Mouse (Mus musculus): ENCODE data around the gene Hist1h4d. TPM values are rescaled to one million over a fixed set of nuclear protein-coding genes. Genes with fewer than 3 reads are reported as not detected.
"Not testable (repeated sequence)": the region's sequence is repeated elsewhere in the genome, so short reads cannot be mapped to it uniquely, and the experiment has no call there.

Gene Hist1h4d
- polyA plus RNA-seq, 2 experiments = 8.6 to 152 TPM

DNA sequence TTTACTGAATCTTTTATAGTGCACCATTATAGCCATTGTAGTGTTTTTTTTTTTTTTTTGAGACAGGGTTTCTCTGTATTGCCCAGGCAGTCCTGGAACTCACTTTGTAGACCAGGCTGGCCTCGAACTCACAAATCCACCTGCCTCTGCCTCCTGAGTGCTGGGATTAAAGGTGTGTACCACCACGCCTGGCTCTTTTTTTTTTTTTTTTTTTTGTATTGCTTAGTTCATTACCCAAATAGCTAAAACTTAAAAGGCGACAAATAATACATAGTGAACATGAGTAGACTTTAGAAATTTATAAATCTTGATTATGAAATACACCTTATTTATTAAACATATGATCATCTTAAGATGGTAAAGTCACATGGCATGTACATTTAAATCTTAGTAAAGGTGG is 39.9 kb upstream of the Hist1h4d start:
- Histone ChIP-seq H3K27me3 (ENCODE audit: control insufficient read depth, insufficient read depth, low read length) (no peaks in the 10 kb centered on the region), H3K9me3 (ENCODE audit: control insufficient read depth, low read length) (no peaks in the 10 kb centered on the region), H3K27ac (peak overlapping the region; percentile 76), H3K36me3 (replicated peaks; ENCODE audit: control insufficient read depth, insufficient read depth, low read depth) (no peaks in the 10 kb centered on the region), H3K4me3 (ENCODE audit: insufficient read depth in 1 of 2, low read depth in 2 of 2, low read length in 2 of 2) (peak overlapping the region in 1 of 2 experiments; percentile 66; a peak in 3 of 4 replicates), H3K4me2 (ENCODE audit: low read depth) (peak overlapping the region; percentile 90), H3K9ac (replicated peaks) (peak overlapping the region; percentile 65), H3K4me1 (replicated peaks; ENCODE audit: control insufficient read depth in 2 of 2, insufficient read depth in 2 of 2, low read length in 1 of 2) (peaks cover 17 to 24% of the 10 kb centered on the region in 2 experiments)
- DNase-seq (ENCODE audit: low read depth in 3 of 3, low spot score in 3 of 3) = no peak
- TF ChIP-seq EP300 (IDR thresholded peaks at IDR 0.05; ENCODE audit: low read depth) = no peak
- TF ChIP-seq CTCF (IDR thresholded peaks at IDR 0.05; ENCODE audit: low read depth) = no peak
- no peak for ATAC-seq (ENCODE audit: insufficient read depth)
- 61% methylated on average over 3 of the region's 3 CpGs for WGBS (ENCODE audit: insufficient replicate concordance)

DNA sequence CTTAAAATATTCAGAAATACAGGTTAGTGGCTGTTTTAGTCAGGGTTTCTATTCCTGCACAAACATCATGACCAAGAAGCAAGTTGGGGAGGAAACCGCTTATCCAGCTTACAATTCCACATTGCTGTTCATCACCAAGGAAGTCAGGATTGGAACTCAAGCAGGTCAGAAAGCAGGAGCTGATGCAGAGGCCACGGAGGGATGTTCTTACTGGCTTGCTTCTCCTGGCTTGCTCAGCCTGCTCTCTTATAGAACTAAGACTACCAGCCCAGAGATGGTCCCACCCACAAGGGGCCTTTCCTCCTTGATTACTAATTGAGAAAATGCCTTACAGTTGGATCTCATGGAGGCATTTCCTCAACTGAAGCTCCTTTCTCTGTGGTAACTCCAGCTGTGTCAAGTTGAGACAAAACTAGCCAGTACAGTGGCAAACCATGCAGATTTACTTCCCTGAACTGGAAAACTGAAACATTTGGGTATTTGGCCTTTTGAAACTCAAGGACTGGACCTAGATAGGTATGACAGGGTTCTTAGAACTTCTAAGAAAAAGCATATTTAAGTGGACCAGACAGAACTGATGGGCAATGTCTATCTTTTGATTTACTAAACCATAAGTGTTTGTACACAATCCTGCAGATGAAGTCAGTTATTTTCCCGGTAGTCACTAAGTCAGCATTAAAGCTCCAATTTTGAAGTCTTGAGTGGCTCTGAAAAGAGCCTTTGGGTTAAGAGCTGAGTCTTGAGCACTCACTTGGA is 39.0 kb upstream of the Hist1h4d start:
- 4% methylated on average over 3 of the region's 3 CpGs for WGBS (ENCODE audit: insufficient replicate concordance)
- Histone ChIP-seq H3K9ac (replicated peaks) (peak overlapping the region; percentile 96), H3K4me2 (ENCODE audit: low read depth) (peak overlapping the region; percentile 90), H3K4me3 (ENCODE audit: insufficient read depth in 1 of 2, low read depth in 2 of 2, low read length in 2 of 2) (peak overlapping the region; percentile 66 to 75), H3K4me1 (replicated peaks; ENCODE audit: control insufficient read depth in 2 of 2, insufficient read depth in 2 of 2, low read length in 1 of 2) (peaks cover 9 to 18% of the 10 kb centered on the region in 2 experiments), H3K27ac (peak overlapping the region; percentile 99)
- H3K9me3 ChIP-seq (ENCODE audit: control insufficient read depth, low read length); DNase-seq (ENCODE audit: low read depth in 3 of 3, low spot score in 3 of 3); H3K27me3 ChIP-seq (ENCODE audit: control insufficient read depth, insufficient read depth, low read length); H3K36me3 ChIP-seq (replicated peaks; ENCODE audit: control insufficient read depth, insufficient read depth, low read depth): not testable (repeated sequence)
- 0 out of 2 replicates have a peak, but pooled peaks have one; percentile 1 for ATAC-seq (ENCODE audit: insufficient read depth)
- TF ChIP-seq EP300 (IDR thresholded peaks at IDR 0.05; ENCODE audit: low read depth) = peak; percentile 4; the same call in 1 of the 2 replicates

DNA sequence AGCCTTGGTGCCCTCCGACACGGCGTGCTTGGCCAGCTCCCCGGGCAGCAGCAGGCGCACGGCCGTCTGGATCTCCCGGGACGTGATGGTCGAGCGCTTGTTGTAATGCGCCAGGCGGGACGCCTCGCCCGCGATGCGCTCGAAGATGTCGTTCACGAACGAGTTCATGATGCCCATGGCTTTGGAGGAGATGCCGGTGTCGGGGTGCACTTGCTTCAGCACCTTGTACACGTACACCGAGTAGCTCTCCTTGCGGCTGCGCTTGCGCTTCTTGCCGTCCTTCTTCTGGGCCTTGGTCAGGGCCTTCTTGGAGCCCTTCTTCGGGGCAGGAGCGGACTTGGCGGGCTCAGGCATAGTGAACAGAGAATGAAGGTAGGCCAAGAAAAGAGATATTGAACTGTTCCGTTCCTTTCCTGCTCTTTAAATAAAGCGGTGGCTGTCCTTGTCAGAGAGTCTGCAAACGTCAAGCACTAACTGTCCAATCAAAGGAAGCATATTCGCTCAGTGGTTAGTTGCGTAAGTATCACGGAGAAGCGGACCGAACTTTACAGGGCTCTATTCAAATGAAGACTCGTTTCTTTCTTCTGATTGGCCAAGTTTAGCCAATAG is 38.3 kb upstream of the Hist1h4d start, which contains the start of gene Hist1h2bh:
Gene Hist1h2bh (minus strand): TSS at position 394 of the 609 bp plus-strand sequence.
- WGBS (ENCODE audit: insufficient replicate concordance) = under 1% methylated on average over 28 of the region's 42 CpGs

DNA sequence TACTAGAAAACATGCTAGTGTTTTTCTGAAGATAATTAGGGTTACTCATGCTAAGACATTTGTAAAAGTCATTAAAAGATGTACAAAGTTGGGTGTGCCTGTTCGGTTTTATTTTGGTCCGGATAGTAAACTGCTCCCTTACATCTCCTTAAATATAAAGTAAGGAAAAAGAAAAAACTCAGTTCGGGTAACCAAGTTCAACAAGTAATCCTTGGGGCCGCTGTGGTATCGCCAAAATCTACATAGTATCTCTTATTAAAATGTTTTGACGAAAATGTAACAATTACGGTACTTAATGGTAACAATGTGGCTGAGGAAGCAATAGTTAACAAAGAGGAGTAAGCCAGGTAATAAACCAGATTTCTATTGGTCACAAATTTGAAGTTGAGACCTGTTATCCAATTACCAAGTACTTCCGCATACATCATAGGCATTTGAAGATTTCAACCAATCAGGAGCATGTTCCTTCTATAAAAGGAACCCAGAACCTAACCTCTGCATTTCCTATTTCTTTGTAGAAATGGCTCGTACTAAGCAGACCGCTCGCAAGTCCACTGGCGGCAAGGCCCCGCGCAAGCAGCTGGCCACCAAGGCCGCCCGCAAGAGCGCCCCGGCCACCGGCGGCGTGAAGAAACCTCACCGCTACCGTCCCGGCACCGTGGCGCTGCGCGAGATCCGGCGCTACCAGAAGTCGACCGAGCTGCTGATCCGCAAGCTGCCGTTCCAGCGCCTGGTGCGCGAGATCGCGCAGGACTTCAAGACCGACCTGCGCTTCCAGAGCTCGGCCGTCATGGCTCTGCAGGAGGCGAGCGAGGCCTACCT is 37.2 kb upstream of the Hist1h4d start, which contains the start of gene Hist1h3f:
Gene Hist1h3f (plus strand): TSS at position 88 of the 822 bp plus-strand sequence.
- Histone ChIP-seq H3K36me3 (replicated peaks; ENCODE audit: control insufficient read depth, insufficient read depth, low read depth) (no peaks in the 10 kb centered on the region), H3K27me3 (ENCODE audit: control insufficient read depth, insufficient read depth, low read length) (no peaks in the 10 kb centered on the region), H3K4me1 (replicated peaks; ENCODE audit: control insufficient read depth in 2 of 2, insufficient read depth in 2 of 2, low read length in 1 of 2) (peaks cover 5 to 15% of the 10 kb centered on the region in 2 experiments), H3K27ac (peak within 1 kb of the TSS; percentile 99), H3K4me2 (ENCODE audit: low read depth) (peak within 1 kb of the TSS; percentile 90), H3K4me3 (ENCODE audit: insufficient read depth in 1 of 2, low read depth in 2 of 2, low read length in 2 of 2) (peak within 1 kb of the TSS; percentile 66 to 75), H3K9ac (replicated peaks) (peak within 1 kb of the TSS; percentile 96), H3K9me3 (ENCODE audit: control insufficient read depth, low read length) (no peaks in the 10 kb centered on the region)
- peak; percentile 75 for ATAC-seq (ENCODE audit: insufficient read depth)
- TF ChIP-seq EP300 (IDR thresholded peaks at IDR 0.05; ENCODE audit: low read depth) (peak; percentile 77), CTCF (IDR thresholded peaks at IDR 0.05; ENCODE audit: low read depth) (no peak; the same call in 1 of the 2 replicates)
- under 1% methylated on average over 30 of the region's 45 CpGs for WGBS (ENCODE audit: insufficient replicate concordance)
- DNase-seq (ENCODE audit: low read depth in 3 of 3, low spot score in 3 of 3) = peak; percentile 93 to 94 (median 94)

More for the DNA sequence above, 38.3 kb upstream of the Hist1h4d start, which contains the start of gene Hist1h2bh:
- TF ChIP-seq EP300 (IDR thresholded peaks at IDR 0.05; ENCODE audit: low read depth) = peak; percentile 74
- H3K9me3 ChIP-seq (ENCODE audit: control insufficient read depth, low read length); H3K36me3 ChIP-seq (replicated peaks; ENCODE audit: control insufficient read depth, insufficient read depth, low read depth); H3K27me3 ChIP-seq (ENCODE audit: control insufficient read depth, insufficient read depth, low read length): not testable (repeated sequence)
- H3K4me1 ChIP-seq (replicated peaks; ENCODE audit: control insufficient read depth in 2 of 2, insufficient read depth in 2 of 2, low read length in 1 of 2) = peaks cover 7 to 17% of the 10 kb centered on the region in 2 experiments
- H3K4me2 ChIP-seq (ENCODE audit: low read depth) = peak within 1 kb of the TSS; percentile 90
- DNase-seq (ENCODE audit: low read depth in 3 of 3, low spot score in 3 of 3) = peak; percentile 96 to 97 (median 97)
- peak; percentile 85 for ATAC-seq (ENCODE audit: insufficient read depth)
- H3K27ac ChIP-seq = peak within 1 kb of the TSS; percentile 99
- peak within 1 kb of the TSS; percentile 96 for H3K9ac ChIP-seq (replicated peaks)
- peak within 1 kb of the TSS; percentile 66 to 75 for H3K4me3 ChIP-seq (ENCODE audit: insufficient read depth in 1 of 2, low read depth in 2 of 2, low read length in 2 of 2)

DNA sequence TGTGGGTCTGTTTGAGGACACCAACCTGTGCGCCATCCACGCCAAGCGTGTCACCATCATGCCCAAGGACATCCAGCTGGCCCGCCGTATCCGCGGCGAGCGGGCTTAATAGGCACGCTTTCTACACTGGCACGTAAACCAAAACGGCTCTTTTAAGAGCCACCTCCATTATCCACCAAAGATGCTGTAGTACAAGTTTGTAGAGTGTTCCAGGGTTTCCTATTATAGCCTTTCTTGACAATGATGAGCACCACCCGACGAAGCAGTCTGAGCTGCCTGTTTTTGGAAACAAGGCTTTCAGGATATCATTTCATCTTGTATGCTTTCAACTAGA is 36.6 kb upstream of the Hist1h4d start:
- H3K4me2 ChIP-seq (ENCODE audit: low read depth) = peak overlapping the region; percentile 90
- peak overlapping the region; percentile 97 for H3K27ac ChIP-seq
- not testable (repeated sequence) for ATAC-seq (ENCODE audit: insufficient read depth); H3K36me3 ChIP-seq (replicated peaks; ENCODE audit: control insufficient read depth, insufficient read depth, low read depth); H3K9me3 ChIP-seq (ENCODE audit: control insufficient read depth, low read length); DNase-seq (ENCODE audit: low read depth in 3 of 3, low spot score in 3 of 3); H3K27me3 ChIP-seq (ENCODE audit: control insufficient read depth, insufficient read depth, low read length)
- H3K4me3 ChIP-seq (ENCODE audit: insufficient read depth in 1 of 2, low read depth in 2 of 2, low read length in 2 of 2) = peak overlapping the region; percentile 55 to 59
- H3K9ac ChIP-seq (replicated peaks) = peak overlapping the region; percentile 86
- peaks cover 10 to 15% of the 10 kb centered on the region in 2 experiments for H3K4me1 ChIP-seq (replicated peaks; ENCODE audit: control insufficient read depth in 2 of 2, insufficient read depth in 2 of 2, low read length in 1 of 2)
- WGBS (ENCODE audit: insufficient replicate concordance) = 0% methylated on average over 11 of the region's 14 CpGs

Data from liver, embryonic 14.5 days (tissue).